Mouse (Mus musculus): ENCODE measurements around the gene Npepps.

DNA sequence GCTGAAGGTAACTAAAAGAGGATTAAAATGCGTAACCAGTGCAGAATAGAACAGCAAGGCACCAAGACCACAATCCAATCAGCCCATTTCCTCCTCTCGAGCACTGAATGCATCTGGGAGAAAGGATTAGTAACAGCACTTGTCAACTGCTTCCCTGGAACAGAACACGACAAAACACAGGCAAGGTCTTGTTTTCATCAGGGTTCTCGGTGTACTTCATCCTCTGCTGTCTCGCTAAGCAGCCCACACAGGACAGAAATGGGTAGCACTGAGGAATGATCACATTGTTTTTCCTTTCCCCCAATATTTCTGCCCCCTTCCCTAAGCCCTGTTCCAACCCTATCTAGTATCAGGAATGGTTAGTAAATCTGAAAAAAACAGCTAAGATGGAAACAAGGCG, 120.1 kb downstream of the Npepps start:
- TF ChIP-seq CTCF (IDR thresholded peaks at IDR 0.05; ENCODE audit: control insufficient read depth, insufficient read depth, low read length) (no peak), POLR2A (IDR thresholded peaks at IDR 0.05; ENCODE audit: borderline replicate concordance, control insufficient read depth, low read depth, low read length) (no peak)

Data from bone marrow, adult 2 months (tissue).